Mouse (Mus musculus) embryonic fibroblast, embryonic 13.5 days (primary cell): ENCODE measurements around the gene Gm42906.

Experiments used
- CTCF ChIP-seq: IDR thresholded peaks from 2 replicates; pipeline ENCODE4 v1.5.1; 2011; ENCODE audit warnings: mild to moderate bottlenecking, control low read depth, low read length, moderate library complexity, borderline replicate concordance; ENCODE audit not compliant: insufficient read depth
- POLR2A ChIP-seq: IDR thresholded peaks from 2 replicates; pipeline ENCODE4 v1.6.1; 2011; ENCODE audit warnings: low read depth, mild to moderate bottlenecking, control low read depth, low read length, moderate library complexity

GRCm38 (mm10) chr5:151054100-151054742 is 373.7 kb downstream of the Gm42906 start:
- TF ChIP-seq CTCF (no peak), POLR2A (no peak)
